Mouse (Mus musculus): ENCODE results near the gene Lyl1.
A peak's percentile ranks its signal among the peaks of the same experiment; 100 is the strongest.
"Not testable (repeated sequence)": the region's sequence is repeated elsewhere in the genome, so short reads cannot be mapped to it uniquely, and the experiment has no call there.

Gene Lyl1

DNA sequence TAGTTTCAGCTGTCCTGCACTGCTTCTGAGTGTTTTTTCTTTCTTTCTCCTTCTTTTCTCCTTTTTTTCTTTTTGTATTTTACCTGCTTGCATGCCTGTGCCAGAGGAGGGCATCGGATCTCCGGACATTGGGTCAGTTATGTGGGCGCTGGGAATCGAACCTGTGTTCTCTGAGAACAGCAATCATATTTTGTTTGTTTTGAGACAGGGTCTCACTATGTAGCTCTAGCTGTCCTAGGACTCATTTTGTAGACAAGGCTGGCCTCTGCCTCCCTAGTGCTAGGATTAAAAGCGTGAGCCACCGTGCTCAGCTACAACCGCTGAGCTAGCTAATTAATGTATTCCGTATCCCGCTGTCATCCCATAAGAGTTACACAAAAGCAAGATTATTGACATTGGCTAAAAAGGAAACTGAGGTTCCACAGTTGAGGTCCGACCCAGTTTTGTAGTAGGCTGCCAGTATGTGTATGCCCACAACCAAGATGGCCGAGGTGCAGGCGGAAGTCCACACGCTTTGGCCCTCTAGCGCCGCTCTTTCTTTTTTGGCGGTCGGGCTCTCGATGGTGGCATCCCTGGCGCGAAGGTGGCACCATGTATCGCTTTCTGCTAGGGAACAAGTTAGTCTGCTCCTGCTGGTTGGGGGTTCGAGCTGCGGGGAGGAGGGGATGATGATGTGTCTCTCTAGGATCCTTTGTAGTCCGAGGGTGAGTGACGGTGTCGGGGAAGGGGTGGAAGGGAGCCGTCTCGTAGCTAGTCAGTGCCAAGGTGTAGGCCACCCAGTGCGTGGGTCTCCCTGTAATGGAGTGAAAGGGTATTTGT, 36.5 kb upstream of the Lyl1 start:
- H3K4me1 ChIP-seq (replicated peaks; ENCODE audit: low read depth, low read length) = peaks cover 46% of the 10 kb centered on the region
- H3K9me3 ChIP-seq (ENCODE audit: low read length) = no peaks in the 10 kb centered on the region
- H3K36me3 ChIP-seq (ENCODE audit: insufficient read depth, low read length) = peaks cover 46% of the 10 kb centered on the region
- H3K4me3 ChIP-seq (replicated peaks; ENCODE audit: low read length) = peak overlapping the region; percentile 99
- TF ChIP-seq NANOG (IDR thresholded peaks at IDR 0.05; ENCODE audit: borderline replicate concordance, low read length) = no peak
- H3K27me3 ChIP-seq (ENCODE audit: insufficient read depth, low read length) = no peaks in the 10 kb centered on the region

DNA sequence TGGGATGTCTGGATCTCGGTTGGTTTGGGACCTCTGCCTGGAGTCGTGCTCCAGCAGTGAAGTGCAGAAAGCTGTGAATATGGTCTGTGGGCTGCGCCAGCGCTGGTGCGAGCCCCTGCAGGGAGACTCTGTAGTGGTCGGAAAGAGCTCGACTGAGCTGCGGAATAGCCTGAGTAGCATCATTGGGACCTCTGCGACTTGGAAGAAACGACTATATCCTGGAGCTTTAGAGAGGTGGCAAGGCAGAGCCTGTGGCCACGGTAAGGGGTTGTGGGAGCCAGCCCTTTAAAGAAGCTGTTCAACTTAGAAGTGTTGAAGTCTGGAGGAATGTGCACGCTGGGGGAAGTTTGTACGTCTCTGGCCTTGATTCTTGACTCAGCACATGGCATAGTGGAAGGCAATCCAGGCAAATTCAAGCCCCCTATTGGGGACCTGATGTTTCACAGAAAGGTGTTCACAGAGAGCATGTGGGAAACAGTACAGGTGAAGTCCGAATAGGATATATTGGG, 35.8 kb upstream of the Lyl1 start:
- Histone ChIP-seq H3K36me3 (ENCODE audit: insufficient read depth, low read length) (peaks cover 53% of the 10 kb centered on the region), H3K4me1 (replicated peaks; ENCODE audit: low read depth, low read length) (peaks cover 49% of the 10 kb centered on the region), H3K27me3 (ENCODE audit: insufficient read depth, low read length) (no peaks in the 10 kb centered on the region), H3K4me3 (replicated peaks; ENCODE audit: low read length) (peak overlapping the region; percentile 99), H3K9me3 (ENCODE audit: low read length) (no peaks in the 10 kb centered on the region)
- no peak for TF ChIP-seq CTCF (conservative IDR thresholded peaks at IDR 0.05; ENCODE audit: low read length)
- TF ChIP-seq NANOG (IDR thresholded peaks at IDR 0.05; ENCODE audit: borderline replicate concordance, low read length) = no peak
- no peak for TF ChIP-seq POU5F1 (IDR thresholded peaks at IDR 0.05; ENCODE audit: borderline replicate concordance, low read length)

DNA sequence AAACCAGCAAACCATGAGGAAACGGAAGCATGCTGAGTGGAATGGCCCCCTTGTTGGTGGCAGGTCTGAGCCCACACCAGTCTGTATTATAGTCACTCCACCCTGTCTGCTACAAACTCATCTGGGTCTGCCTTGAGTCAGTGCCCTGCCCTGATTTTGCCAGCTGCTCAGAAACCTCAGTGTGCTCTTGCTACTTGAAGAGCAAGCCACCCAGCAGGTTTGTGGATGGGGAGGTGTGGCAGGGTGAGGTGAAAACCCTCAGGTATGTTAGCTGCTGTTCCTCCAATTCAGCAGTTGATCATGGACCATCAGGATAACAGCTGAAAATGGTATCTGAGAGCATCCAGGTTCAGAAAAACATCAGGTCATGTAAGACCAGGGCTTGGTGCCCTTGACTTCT, 33.2 kb upstream of the Lyl1 start:
- Histone ChIP-seq H3K4me1 (replicated peaks; ENCODE audit: low read depth, low read length) (peaks cover 73% of the 10 kb centered on the region), H3K36me3 (ENCODE audit: insufficient read depth, low read length) (peaks cover 65% of the 10 kb centered on the region), H3K27me3 (ENCODE audit: insufficient read depth, low read length) (no peaks in the 10 kb centered on the region), H3K9me3 (ENCODE audit: low read length) (no peaks in the 10 kb centered on the region), H3K4me3 (replicated peaks; ENCODE audit: low read length) (peak overlapping the region; percentile 14; the same call in 1 of the 2 replicates)
- TF ChIP-seq CTCF (conservative IDR thresholded peaks at IDR 0.05; ENCODE audit: low read length) = no peak
- TF ChIP-seq NANOG (IDR thresholded peaks at IDR 0.05; ENCODE audit: borderline replicate concordance, low read length) = no peak
- TF ChIP-seq POU5F1 (IDR thresholded peaks at IDR 0.05; ENCODE audit: borderline replicate concordance, low read length) = no peak

DNA sequence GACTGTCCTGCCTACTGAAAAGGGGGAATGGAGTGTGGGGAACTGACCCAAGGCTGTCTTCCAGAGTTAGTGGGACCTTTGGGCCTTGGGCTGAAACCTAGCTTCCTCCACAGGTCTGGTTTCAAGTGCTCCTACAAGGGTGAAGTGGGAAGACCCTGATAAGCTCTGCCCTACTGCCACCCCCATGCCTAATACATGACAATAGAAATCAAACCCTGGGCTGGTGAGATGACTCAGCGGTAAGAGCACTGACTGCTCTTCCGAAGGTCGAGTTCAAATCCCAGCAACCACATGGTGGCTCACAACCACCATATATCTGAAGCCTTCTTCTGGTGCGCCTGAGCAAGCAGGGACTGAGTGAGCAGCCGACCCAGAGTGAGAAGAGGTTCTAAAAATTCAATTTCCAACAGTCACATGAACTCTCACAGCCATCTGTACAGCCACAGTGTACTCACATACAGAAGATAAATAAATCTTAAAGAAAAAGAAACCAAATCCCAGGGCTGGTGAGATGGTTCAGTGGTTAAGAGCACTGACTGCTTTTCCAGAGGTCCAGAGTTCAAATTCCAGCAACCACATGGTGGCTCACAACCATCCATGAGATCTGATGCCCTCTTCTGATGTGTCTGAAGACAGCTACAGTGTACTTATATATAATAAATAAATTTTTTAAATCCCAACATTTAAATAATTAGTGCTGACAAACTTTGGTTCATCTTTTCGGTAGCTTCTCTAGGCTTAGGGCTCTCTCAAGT, 32.3 kb upstream of the Lyl1 start:
- no peak for TF ChIP-seq CTCF (conservative IDR thresholded peaks at IDR 0.05; ENCODE audit: low read length)
- no peak for TF ChIP-seq POU5F1 (IDR thresholded peaks at IDR 0.05; ENCODE audit: borderline replicate concordance, low read length)
- no peak for TF ChIP-seq NANOG (IDR thresholded peaks at IDR 0.05; ENCODE audit: borderline replicate concordance, low read length)
- Histone ChIP-seq H3K4me1 (replicated peaks; ENCODE audit: low read depth, low read length) (peaks cover 75% of the 10 kb centered on the region), H3K27me3 (ENCODE audit: insufficient read depth, low read length) (no peaks in the 10 kb centered on the region), H3K4me3 (replicated peaks; ENCODE audit: low read length) (peak overlapping the region; percentile 14; the same call in 1 of the 2 replicates), H3K9me3 (ENCODE audit: low read length) (no peaks in the 10 kb centered on the region), H3K36me3 (ENCODE audit: insufficient read depth, low read length) (peaks cover 74% of the 10 kb centered on the region)

- Histone ChIP-seq H3K36me3 (ENCODE audit: insufficient read depth, low read length) (peaks cover 89% of the 10 kb centered on the region), H3K4me1 (replicated peaks; ENCODE audit: low read depth, low read length) (peaks cover 81% of the 10 kb centered on the region)
- H3K27me3 ChIP-seq (ENCODE audit: insufficient read depth, low read length); H3K4me3 ChIP-seq (replicated peaks; ENCODE audit: low read length); H3K9me3 ChIP-seq (ENCODE audit: low read length): not testable (repeated sequence)
Measured at GRCm38 (mm10) chr8:84670295-84671006, 30.8 kb upstream of the Lyl1 start.

DNA sequence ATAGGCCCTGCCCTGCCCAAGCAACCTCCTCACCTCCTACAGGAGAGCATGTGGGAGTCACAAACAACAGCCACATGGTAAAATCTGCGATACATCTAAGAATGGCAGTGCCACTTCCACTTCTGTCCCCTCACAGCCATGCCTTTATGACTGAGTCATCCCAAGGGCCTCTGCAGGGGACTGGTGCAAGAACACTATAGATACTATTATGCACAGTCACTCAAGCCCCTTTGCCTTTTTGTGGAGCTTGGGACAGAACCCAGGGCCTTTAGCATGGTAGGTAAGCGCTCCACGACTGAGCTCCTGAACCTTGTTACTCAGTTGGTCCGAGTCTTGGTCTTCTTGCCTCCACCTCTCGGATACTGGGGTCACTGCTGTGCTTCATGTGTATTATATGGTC, 24.0 kb upstream of the Lyl1 start:
- H3K36me3 ChIP-seq (ENCODE audit: insufficient read depth, low read length) = peaks cover 98% of the 10 kb centered on the region
- peaks cover 80% of the 10 kb centered on the region for H3K4me1 ChIP-seq (replicated peaks; ENCODE audit: low read depth, low read length)
- TF ChIP-seq NANOG (IDR thresholded peaks at IDR 0.05; ENCODE audit: borderline replicate concordance, low read length) (no peak), CTCF (conservative IDR thresholded peaks at IDR 0.05; ENCODE audit: low read length) (no peak), POU5F1 (IDR thresholded peaks at IDR 0.05; ENCODE audit: borderline replicate concordance, low read length) (no peak)
- 0 out of 2 replicates have a peak overlapping the region, but pooled peaks have one; percentile 0 for H3K4me3 ChIP-seq (replicated peaks; ENCODE audit: low read length)
- H3K9me3 ChIP-seq (ENCODE audit: low read length) = no peaks in the 10 kb centered on the region
- no peaks in the 10 kb centered on the region for H3K27me3 ChIP-seq (ENCODE audit: insufficient read depth, low read length)

DNA sequence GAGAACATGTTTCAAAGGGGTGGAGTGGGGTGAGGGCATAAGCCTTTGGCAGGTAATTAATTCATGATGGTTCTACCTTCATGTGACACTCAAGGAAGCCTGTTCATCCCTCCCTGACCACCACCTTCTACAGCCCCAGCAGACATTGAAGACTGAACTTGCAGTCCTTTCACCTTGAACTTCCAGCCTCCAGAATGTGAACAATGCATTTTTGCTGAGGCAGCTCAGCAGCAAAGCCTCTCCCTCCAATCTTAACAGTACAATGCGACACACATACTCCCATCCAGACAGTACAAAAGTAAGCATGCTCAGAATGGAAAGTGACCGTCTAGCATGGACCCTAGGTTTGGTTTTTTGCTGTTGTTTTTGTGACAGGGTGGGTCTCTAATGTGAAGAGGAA, 19.8 kb upstream of the Lyl1 start:
- no peak for TF ChIP-seq CTCF (conservative IDR thresholded peaks at IDR 0.05; ENCODE audit: low read length)
- TF ChIP-seq POU5F1 (IDR thresholded peaks at IDR 0.05; ENCODE audit: borderline replicate concordance, low read length) = no peak
- TF ChIP-seq NANOG (IDR thresholded peaks at IDR 0.05; ENCODE audit: borderline replicate concordance, low read length) = no peak
- Histone ChIP-seq H3K9me3 (ENCODE audit: low read length) (no peaks in the 10 kb centered on the region), H3K36me3 (ENCODE audit: insufficient read depth, low read length) (peaks cover 93% of the 10 kb centered on the region), H3K4me3 (replicated peaks; ENCODE audit: low read length) (0 out of 2 replicates have a peak overlapping the region, but pooled peaks have one; percentile 50), H3K27me3 (ENCODE audit: insufficient read depth, low read length) (no peaks in the 10 kb centered on the region), H3K4me1 (replicated peaks; ENCODE audit: low read depth, low read length) (peaks cover 92% of the 10 kb centered on the region)

- Histone ChIP-seq H3K9me3 (ENCODE audit: low read length) (no peaks in the 10 kb centered on the region), H3K4me1 (replicated peaks; ENCODE audit: low read depth, low read length) (peaks cover 88% of the 10 kb centered on the region), H3K4me3 (replicated peaks; ENCODE audit: low read length) (peak overlapping the region; percentile 50), H3K36me3 (ENCODE audit: insufficient read depth, low read length) (peaks cover 86% of the 10 kb centered on the region), H3K27me3 (ENCODE audit: insufficient read depth, low read length) (no peaks in the 10 kb centered on the region)
- no peak for TF ChIP-seq POU5F1 (IDR thresholded peaks at IDR 0.05; ENCODE audit: borderline replicate concordance, low read length)
- no peak for TF ChIP-seq CTCF (conservative IDR thresholded peaks at IDR 0.05; ENCODE audit: low read length)
- no peak for TF ChIP-seq NANOG (IDR thresholded peaks at IDR 0.05; ENCODE audit: borderline replicate concordance, low read length)
Measured at GRCm38 (mm10) chr8:84682257-84682656, 19.0 kb upstream of the Lyl1 start.

Measured in E14TG2a.4 (cell line).